Mouse (Mus musculus): Measurements from ENCODE around the gene Mycn. TPM values are rescaled to one million over a fixed set of nuclear protein-coding genes. Genes with fewer than 3 reads are reported as not detected.

The Mycn gene
- polyA plus RNA-seq, 1 experiment from 2014 or later = 45.7 TPM

- peaks cover 7% of the 10 kb centered on the region; the same call in 1 of the 2 replicates for H3K4me1 ChIP-seq
- no peaks in the 10 kb centered on the region for H3K27me3 ChIP-seq (replicated peaks)
- H3K4me2 ChIP-seq = no peak overlapping the region
- H3K36me3 ChIP-seq = no peaks in the 10 kb centered on the region
- WGBS = 35% methylated on average over 12 of the region's 12 CpGs
- ATAC-seq (ENCODE audit: insufficient read depth, low FRiP score, low read depth) = peak; percentile 77; the same call in 1 of the 2 replicates
- H3K9ac ChIP-seq = no peak overlapping the region
- no peaks in the 10 kb centered on the region for H3K9me3 ChIP-seq
- no peak overlapping the region for H3K4me3 ChIP-seq (replicated peaks)
- H3K27ac ChIP-seq = peak overlapping the region; percentile 26; the same call in 1 of the 2 replicates
Observed at GRCm38 (mm10) chr12:12920166-12921157, 21.3 kb downstream of the Mycn start.

DNA sequence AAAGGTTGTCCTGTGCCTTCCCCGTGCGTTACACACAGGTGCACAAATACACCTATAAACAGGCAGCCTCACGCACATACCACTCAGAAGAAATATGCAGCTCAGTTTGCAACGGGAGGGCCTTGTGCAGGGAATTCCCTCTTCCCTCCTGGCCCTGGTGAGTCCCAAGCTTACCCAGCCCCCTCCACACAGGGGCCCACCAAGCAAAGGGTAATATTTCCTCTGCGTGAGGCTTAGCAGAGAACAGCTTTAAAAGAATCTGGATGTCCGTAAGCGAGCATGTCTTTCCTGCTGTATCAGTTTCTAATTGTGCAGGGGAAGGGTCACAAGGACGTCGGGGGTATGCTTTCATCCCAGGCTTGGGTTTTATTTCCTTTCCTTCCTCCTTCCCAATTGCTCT lies 25.4 kb downstream of the Mycn start:
- 25% methylated on average over 9 of the region's 9 CpGs for WGBS
- H3K36me3 ChIP-seq = no peaks in the 10 kb centered on the region
- H3K27me3 ChIP-seq (replicated peaks) = no peaks in the 10 kb centered on the region
- no peaks in the 10 kb centered on the region for H3K9me3 ChIP-seq
- no peak overlapping the region for H3K9ac ChIP-seq
- H3K27ac ChIP-seq = no peak overlapping the region
- peaks cover 7% of the 10 kb centered on the region; the same call in 1 of the 2 replicates for H3K4me1 ChIP-seq
- no peak overlapping the region for H3K4me3 ChIP-seq (replicated peaks)
- H3K4me2 ChIP-seq = no peak overlapping the region
- ATAC-seq (ENCODE audit: insufficient read depth, low FRiP score, low read depth) = no peak

GRCm38 (mm10) chr12:12910356-12910979 lies 31.2 kb downstream of the Mycn start:
- ATAC-seq (ENCODE audit: insufficient read depth, low FRiP score, low read depth) = peak; percentile 66; the same call in 1 of the 2 replicates
- Histone ChIP-seq H3K9me3 (no peaks in the 10 kb centered on the region), H3K27ac (peak overlapping the region; percentile 67), H3K36me3 (no peaks in the 10 kb centered on the region), H3K4me3 (replicated peaks) (no peak overlapping the region), H3K4me1 (peaks cover under 1% of the 10 kb centered on the region; the same call in 1 of the 2 replicates), H3K4me2 (peak overlapping the region; percentile 24; the same call in 1 of the 2 replicates), H3K9ac (no peak overlapping the region), H3K27me3 (replicated peaks) (no peaks in the 10 kb centered on the region)
- 61% methylated on average over 11 of the region's 11 CpGs for WGBS

GRCm38 (mm10) chr12:12909631-12910277 lies 32.0 kb downstream of the Mycn start:
- Histone ChIP-seq H3K27me3 (replicated peaks) (no peaks in the 10 kb centered on the region), H3K36me3 (no peaks in the 10 kb centered on the region), H3K4me2 (no peak overlapping the region), H3K4me1 (peaks cover 5% of the 10 kb centered on the region; the same call in 1 of the 2 replicates), H3K4me3 (replicated peaks) (no peak overlapping the region), H3K27ac (peak overlapping the region; percentile 67; the same call in 1 of the 2 replicates), H3K9ac (no peak overlapping the region), H3K9me3 (no peaks in the 10 kb centered on the region)
- 57% methylated on average over 16 of the region's 16 CpGs for WGBS
- ATAC-seq (ENCODE audit: insufficient read depth, low FRiP score, low read depth) = no peak

GRCm38 (mm10) chr12:12906771-12907170 lies 34.9 kb downstream of the Mycn start:
- no peaks in the 10 kb centered on the region for H3K9me3 ChIP-seq
- peak overlapping the region; percentile 21; the same call in 1 of the 2 replicates for H3K27ac ChIP-seq
- 23% methylated on average over 6 of the region's 6 CpGs for WGBS

GRCm38 (mm10) chr12:12906321-12906720 lies 35.4 kb downstream of the Mycn start:
- WGBS = 53% methylated on average over 8 of the region's 8 CpGs
- Histone ChIP-seq H3K4me2 (no peak overlapping the region), H3K9ac (no peak overlapping the region), H3K4me1 (peaks cover 13% of the 10 kb centered on the region), H3K27ac (peak overlapping the region; percentile 21; the same call in 1 of the 2 replicates), H3K27me3 (replicated peaks) (no peaks in the 10 kb centered on the region), H3K9me3 (no peaks in the 10 kb centered on the region), H3K36me3 (no peaks in the 10 kb centered on the region), H3K4me3 (replicated peaks) (no peak overlapping the region)
- no peak for ATAC-seq (ENCODE audit: insufficient read depth, low FRiP score, low read depth)

More at GRCm38 (mm10) chr12:12906771-12907170, 34.9 kb downstream of the Mycn start:
- no peaks in the 10 kb centered on the region for H3K36me3 ChIP-seq
- ATAC-seq (ENCODE audit: insufficient read depth, low FRiP score, low read depth) = no peak
- H3K4me3 ChIP-seq (replicated peaks) = no peak overlapping the region
- no peaks in the 10 kb centered on the region for H3K27me3 ChIP-seq (replicated peaks)
- no peak overlapping the region for H3K9ac ChIP-seq
- peaks cover 13% of the 10 kb centered on the region for H3K4me1 ChIP-seq
- H3K4me2 ChIP-seq = no peak overlapping the region

DNA sequence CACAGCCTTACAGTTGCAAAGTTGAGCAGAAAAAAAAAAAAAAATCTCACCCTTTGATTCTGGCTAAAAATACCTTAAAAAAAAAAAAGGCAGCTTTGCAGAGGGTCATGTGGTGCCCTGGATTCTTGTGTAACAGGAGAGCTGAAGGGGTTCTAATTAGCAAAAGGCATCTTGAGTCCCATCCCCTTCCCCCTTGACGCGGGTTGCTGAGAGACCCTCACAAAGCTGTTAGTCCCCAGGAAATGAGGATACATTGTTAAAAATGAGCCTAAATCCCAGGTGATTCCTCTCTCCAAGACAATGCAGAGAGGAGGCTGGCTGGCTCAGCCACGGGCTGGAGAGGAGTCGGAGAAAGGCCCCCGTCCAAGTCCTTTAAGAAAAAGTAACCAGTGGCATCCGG lies 36.6 kb downstream of the Mycn start:
- 50% methylated on average over 6 of the region's 6 CpGs for WGBS
- H3K36me3 ChIP-seq = no peaks in the 10 kb centered on the region
- no peak overlapping the region for H3K27ac ChIP-seq
- no peak overlapping the region for H3K4me3 ChIP-seq (replicated peaks)
- ATAC-seq (ENCODE audit: insufficient read depth, low FRiP score, low read depth) = no peak
- no peaks in the 10 kb centered on the region for H3K27me3 ChIP-seq (replicated peaks)
- H3K9ac ChIP-seq = no peak overlapping the region
- H3K4me1 ChIP-seq = peaks cover 13% of the 10 kb centered on the region
- H3K9me3 ChIP-seq = no peaks in the 10 kb centered on the region
- H3K4me2 ChIP-seq = no peak overlapping the region

DNA sequence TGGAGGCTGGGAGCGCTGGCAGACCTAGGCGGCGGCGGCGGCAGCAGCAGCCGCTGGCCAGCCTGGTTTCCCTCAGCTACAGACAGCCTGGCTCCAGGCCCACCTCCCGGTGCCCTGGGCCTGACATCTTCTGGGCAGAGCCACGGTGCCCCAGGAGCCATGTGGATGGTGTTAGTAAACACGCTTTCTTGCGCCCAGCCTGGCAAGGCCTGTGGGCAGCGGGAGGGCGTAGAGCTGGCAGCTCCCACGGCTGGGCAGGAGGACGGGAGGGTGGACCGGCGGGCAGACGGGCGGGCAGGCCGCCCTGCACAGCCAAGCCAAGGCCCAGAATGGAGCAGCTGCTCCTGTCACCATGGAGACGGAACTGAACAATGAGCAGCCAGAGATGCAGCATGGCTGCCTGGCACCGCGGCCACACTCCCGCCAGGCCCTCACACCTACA lies 37.2 kb downstream of the Mycn start:
- H3K9ac ChIP-seq = no peak overlapping the region
- WGBS = 15% methylated on average over 23 of the region's 23 CpGs
- no peaks in the 10 kb centered on the region for H3K27me3 ChIP-seq (replicated peaks)
- H3K4me2 ChIP-seq = peak overlapping the region; percentile 56
- H3K4me1 ChIP-seq = peaks cover 13% of the 10 kb centered on the region
- peak; percentile 83 for ATAC-seq (ENCODE audit: insufficient read depth, low FRiP score, low read depth)
- H3K9me3 ChIP-seq = no peaks in the 10 kb centered on the region
- H3K4me3 ChIP-seq (replicated peaks) = peak overlapping the region; percentile 21; the same call in 1 of the 2 replicates
- no peaks in the 10 kb centered on the region for H3K36me3 ChIP-seq
- H3K27ac ChIP-seq = peak overlapping the region; percentile 65; the same call in 1 of the 2 replicates

GRCm38 (mm10) chr12:12904086-12904485 lies 37.6 kb downstream of the Mycn start:
- WGBS = 25% methylated on average over 1 of the region's 1 CpGs
- Histone ChIP-seq H3K27me3 (replicated peaks) (no peaks in the 10 kb centered on the region), H3K4me2 (peak overlapping the region; percentile 56), H3K4me3 (replicated peaks) (0 out of 2 replicates have a peak overlapping the region, but pooled peaks have one; percentile 21), H3K9me3 (no peaks in the 10 kb centered on the region), H3K27ac (peak overlapping the region; percentile 65; the same call in 1 of the 2 replicates), H3K36me3 (no peaks in the 10 kb centered on the region), H3K4me1 (peaks cover 13% of the 10 kb centered on the region), H3K9ac (no peak overlapping the region)
- ATAC-seq (ENCODE audit: insufficient read depth, low FRiP score, low read depth) = no peak

DNA sequence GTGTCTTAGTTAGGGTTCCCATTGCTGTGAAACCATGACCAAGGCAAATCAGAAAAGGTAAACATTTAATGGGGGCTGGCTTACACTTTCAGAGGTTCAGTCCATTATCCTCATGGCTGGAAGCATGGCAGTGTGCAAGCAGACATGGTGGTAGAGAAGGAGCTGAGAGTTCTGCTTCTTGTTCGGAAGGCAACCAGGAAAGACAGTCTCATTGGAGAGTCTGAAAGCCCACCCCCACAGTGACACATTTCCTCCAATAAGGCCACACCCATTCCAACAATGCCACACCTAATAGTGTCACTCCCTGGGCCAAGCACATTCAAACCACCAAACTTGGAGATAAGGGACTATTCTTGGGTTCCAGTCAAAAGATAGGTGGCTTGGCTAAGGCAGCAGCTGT lies 39.3 kb downstream of the Mycn start:
- no peak overlapping the region for H3K9ac ChIP-seq
- H3K36me3 ChIP-seq = no peaks in the 10 kb centered on the region
- H3K9me3 ChIP-seq = no peaks in the 10 kb centered on the region
- no peak overlapping the region for H3K4me2 ChIP-seq
- H3K27ac ChIP-seq = no peak overlapping the region
- WGBS = 92% methylated on average over 1 of the region's 1 CpGs
- ATAC-seq (ENCODE audit: insufficient read depth, low FRiP score, low read depth) = no peak
- no peak overlapping the region for H3K4me3 ChIP-seq (replicated peaks)
- H3K4me1 ChIP-seq = peaks cover 16% of the 10 kb centered on the region
- no peaks in the 10 kb centered on the region for H3K27me3 ChIP-seq (replicated peaks)

DNA sequence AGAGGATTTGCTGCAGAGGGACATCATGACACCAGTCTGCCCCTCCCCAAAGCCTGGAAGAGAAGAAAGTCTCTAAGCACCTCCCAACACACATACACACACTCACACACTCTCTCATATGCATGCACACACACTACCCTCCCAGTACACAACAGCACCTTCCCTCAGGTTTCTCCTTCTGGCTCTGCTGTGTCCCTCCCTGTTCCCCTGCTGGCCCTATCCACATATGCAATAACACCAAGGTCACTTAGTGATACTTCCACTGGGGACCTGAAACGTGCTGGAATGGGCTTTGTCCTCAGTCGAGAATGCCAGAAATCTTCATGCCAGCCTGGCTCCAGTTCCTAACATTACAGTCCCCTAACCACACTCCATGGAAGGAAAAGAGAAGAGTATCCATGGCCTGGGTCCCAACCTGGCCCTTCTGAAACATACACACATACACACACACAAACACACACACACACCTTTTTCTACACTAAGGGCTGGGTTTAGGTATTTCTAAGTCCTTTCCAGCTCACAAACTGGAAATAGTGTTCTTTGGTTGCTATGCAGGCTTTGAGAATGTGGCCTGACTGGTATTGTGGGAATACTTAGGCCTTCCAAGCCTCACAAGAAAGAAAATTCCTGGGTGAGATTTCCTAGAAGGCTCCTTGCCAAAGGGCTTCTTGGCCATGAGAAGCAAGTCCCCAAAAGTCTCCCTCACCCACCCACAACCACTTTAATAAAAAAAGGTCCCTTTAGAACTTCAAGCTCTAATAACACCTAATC lies 43.2 kb downstream of the Mycn start:
- no peak for ATAC-seq (ENCODE audit: insufficient read depth, low FRiP score, low read depth)
- no peak overlapping the region for H3K4me3 ChIP-seq (replicated peaks)
- no peak overlapping the region for H3K9ac ChIP-seq
- no peak overlapping the region for H3K27ac ChIP-seq
- H3K36me3 ChIP-seq = no peaks in the 10 kb centered on the region
- 30% methylated on average over 2 of the region's 2 CpGs for WGBS
- H3K27me3 ChIP-seq (replicated peaks) = no peaks in the 10 kb centered on the region
- no peak overlapping the region for H3K4me2 ChIP-seq
- H3K9me3 ChIP-seq = no peaks in the 10 kb centered on the region
- H3K4me1 ChIP-seq = 0 out of 2 replicates have a peak, but pooled peaks cover 3% of the 10 kb centered on the region

Measured in stomach, embryonic 15.5 days (tissue).